In the genomic region with DNA sequence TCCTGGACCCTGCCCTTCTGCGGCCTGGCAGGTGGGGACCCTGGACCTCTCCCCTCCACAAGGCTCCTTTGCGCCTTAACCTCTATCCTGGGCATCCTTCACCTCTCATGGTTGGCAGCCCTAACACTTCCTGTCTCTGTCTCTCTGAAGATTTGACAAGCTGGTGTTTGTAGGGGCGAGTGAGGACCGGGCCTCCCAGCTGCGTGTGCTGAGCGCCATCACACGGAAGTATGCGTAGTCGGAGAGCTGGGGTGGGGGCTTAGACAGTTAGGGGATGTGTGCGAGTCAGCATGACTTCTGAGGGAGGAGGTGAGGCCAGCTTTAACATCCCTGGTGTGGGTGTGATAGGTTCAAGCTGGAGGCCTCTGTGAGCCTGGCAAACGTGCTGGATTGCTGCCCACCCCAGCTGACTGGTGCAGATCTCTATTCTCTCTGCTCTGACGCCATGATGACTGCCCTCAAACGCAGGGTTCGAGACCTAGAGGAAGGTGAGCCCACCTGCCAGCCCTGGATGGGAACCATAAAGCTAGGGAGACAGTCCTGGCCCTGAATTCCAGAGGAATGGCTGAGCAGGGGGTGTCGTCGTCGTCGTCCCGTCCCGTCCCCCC, we compare ENCODE assay signal across 21 mouse cellular contexts. TPM values are rescaled to one million over a fixed set of nuclear protein-coding genes. Genes with fewer than 3 reads are reported as not detected.
DNase-seq lines count a peak whose midpoint lies in the region; ATAC-seq and TF ChIP-seq lines count a peak whose summit lies in the region.
"Had no signal": no experiment of that assay in that cellular context is flagged by ENCODE, and none has a peak within 500 bp of the region (broad histone marks: within the 10 kb centered on the region; RNA-seq: fewer than 3 reads in every experiment).

No protein-coding gene starts in this region.

- H3K9me3 ChIP-seq in liver, postnatal 0 days (ENCODE audit: low read length) = no peaks in the 10 kb centered on the region
- H3K9me3 ChIP-seq in liver, embryonic 12.5 days (replicated peaks) = no peaks in the 10 kb centered on the region
- no peaks in the 10 kb centered on the region for H3K9me3 ChIP-seq in limb, embryonic 10.5 days (replicated peaks)
- H3K9me3 ChIP-seq: embryonic facial prominence, embryonic 10.5 days; forebrain, embryonic 15.5 days; hindbrain, embryonic 13.5 days had no signal

- H3K9ac ChIP-seq in liver, postnatal 0 days (replicated peaks) = no peak overlapping the region
- H3K9ac ChIP-seq in liver, embryonic 12.5 days = no peak overlapping the region
- H3K9ac ChIP-seq: forebrain, embryonic 15.5 days had no signal

- no peak for ATAC-seq in liver, postnatal 0 days
- no peak for ATAC-seq in liver, embryonic 12.5 days
- ATAC-seq: activated CD4-positive, CD25-positive, alpha-beta regulatory T cell, adult 4 months; forebrain, embryonic 15.5 days; Patski had no signal

- WGBS in liver, postnatal 0 days (ENCODE audit: insufficient replicate concordance) = 85% methylated on average over 14 of the region's 20 CpGs
- 79% methylated on average over 20 of the region's 20 CpGs for WGBS in liver, embryonic 12.5 days (ENCODE audit: insufficient replicate concordance)
- 79% methylated on average over 20 of the region's 20 CpGs for WGBS in limb, embryonic 10.5 days

- no peak overlapping the region for H3K4me2 ChIP-seq in liver, postnatal 0 days (ENCODE audit: low read depth, low read length)
- no peak overlapping the region for H3K4me2 ChIP-seq in liver, embryonic 12.5 days
- H3K4me2 ChIP-seq: forebrain, embryonic 15.5 days; hindbrain, embryonic 13.5 days had no signal

- no peak for TF ChIP-seq EP300 in liver, postnatal 0 days (IDR thresholded peaks at IDR 0.05; ENCODE audit: low read depth)

- no peaks in the 10 kb centered on the region for H3K27me3 ChIP-seq in liver, postnatal 0 days (ENCODE audit: insufficient read depth, low read length)
- peaks cover 18% of the 10 kb centered on the region for H3K27me3 ChIP-seq in liver, embryonic 12.5 days (replicated peaks)
- peaks cover 19% of the 10 kb centered on the region for H3K27me3 ChIP-seq in limb, embryonic 10.5 days (ENCODE audit: low read depth, poor library complexity, severe bottlenecking)
- H3K27me3 ChIP-seq: CH12.LX, Patski had no signal

- H3K4me1 ChIP-seq in liver, postnatal 0 days (ENCODE audit: insufficient read depth) = 0 out of 2 replicates have a peak, but pooled peaks cover 7% of the 10 kb centered on the region
- H3K4me1 ChIP-seq in liver, embryonic 12.5 days = peaks cover 20% of the 10 kb centered on the region
- peaks cover 7% of the 10 kb centered on the region; the same call in 1 of the 2 replicates for H3K4me1 ChIP-seq in limb, embryonic 10.5 days

- no peak for TF ChIP-seq CTCF in liver, postnatal 0 days (IDR thresholded peaks at IDR 0.05; ENCODE audit: low read depth)

- peaks cover 30% of the 10 kb centered on the region for H3K36me3 ChIP-seq in liver, postnatal 0 days (replicated peaks; ENCODE audit: insufficient read depth, low read length)
- peaks cover 58% of the 10 kb centered on the region for H3K36me3 ChIP-seq in liver, embryonic 12.5 days
- peaks cover 62% of the 10 kb centered on the region for H3K36me3 ChIP-seq in limb, embryonic 10.5 days

- intact Hi-C loops in heart, postnatal 36 days (cut with DNase I) = loop anchor here (2.0 kb wide), 1 partner anchor 198 kb away; no protein-coding TSS in a partner anchor

- H3K4me3 ChIP-seq in liver, postnatal 0 days (ENCODE audit: low read depth, low read length) = no peak overlapping the region
- no peak overlapping the region for H3K4me3 ChIP-seq in liver, embryonic 12.5 days
- H3K4me3 ChIP-seq in limb, embryonic 10.5 days = no peak overlapping the region
- H3K4me3 ChIP-seq: embryonic facial prominence, embryonic 10.5 days; forebrain, embryonic 15.5 days; hindbrain, embryonic 13.5 days had no signal

- peak; percentile 55 for DNase-seq in cerebellum, adult 9-11 months
- DNase-seq in cerebellum, adult 8-10 months = no peak
- peak; percentile 89 for DNase-seq in heart, adult 11 months
- no peak for DNase-seq in heart, postnatal 36 days
- no peak for DNase-seq in liver, postnatal 0 days
- no peak for DNase-seq in limb, embryonic 10.5 days (ENCODE audit: low spot score)
- DNase-seq: gastrocnemius, postnatal 36 days; kidney, adult 11 months had no signal

- peak overlapping the region; percentile 77; the same call in 1 of the 2 replicates for H3K27ac ChIP-seq in liver, postnatal 0 days (ENCODE audit: low read depth)
- no peak overlapping the region for H3K27ac ChIP-seq in liver, embryonic 12.5 days
- 0 out of 2 replicates have a peak overlapping the region, but pooled peaks have one; percentile 5 for H3K27ac ChIP-seq in limb, embryonic 10.5 days
- H3K27ac ChIP-seq: forebrain, embryonic 15.5 days; hindbrain, embryonic 13.5 days; hindbrain, postnatal 0 days had no signal

RNA-seq across cellular contexts. Expression of a gene that starts 4.4 kb away (rescaled TPM):
- total RNA-seq in heart, postnatal 36 days (2021) = 1 to 10 TPM; 1.8 to 3.1 TPM
- 707 and 780 TPM in 2 replicates for polyA plus RNA-seq in liver, postnatal 0 days (2015; fragmentation: Nextera tagmentation; extraction: Ambion mirVana)
- polyA plus RNA-seq in liver, embryonic 12.5 days (2016; fragmentation: Nextera tagmentation; extraction: Ambion mirVana) = 5.8 and 6.7 TPM in 2 replicates
- 0.48 and 0.83 TPM in 2 replicates for polyA plus RNA-seq in limb, embryonic 10.5 days (2016; fragmentation: Nextera tagmentation; extraction: Ambion mirVana)
- total RNA-seq: hematopoietic stem cell, adult 5-6 weeks had no signal

RNA-seq across cellular contexts. Expression of a gene that starts 13.3 kb away (rescaled TPM):
- 10 to 100 TPM; 31.8 to 32.3 TPM for total RNA-seq in heart, postnatal 36 days (2021)
- 11.6 and 12.6 TPM in 2 replicates for polyA plus RNA-seq in liver, postnatal 0 days (2015; fragmentation: Nextera tagmentation; extraction: Ambion mirVana)
- polyA plus RNA-seq in liver, embryonic 12.5 days (2016; fragmentation: Nextera tagmentation; extraction: Ambion mirVana) = 20.7 and 21.1 TPM in 2 replicates
- 24.6 and 26.9 TPM in 2 replicates for polyA plus RNA-seq in limb, embryonic 10.5 days (2016; fragmentation: Nextera tagmentation; extraction: Ambion mirVana)

RNA-seq across cellular contexts. Expression of a gene that starts 19.7 kb away (rescaled TPM):
- 10 to 100 TPM; 33.2 TPM for total RNA-seq in heart, postnatal 36 days (2021)
- polyA plus RNA-seq in liver, postnatal 0 days (2015; fragmentation: Nextera tagmentation; extraction: Ambion mirVana) = 11.2 and 12.5 TPM in 2 replicates
- polyA plus RNA-seq in liver, embryonic 12.5 days (2016; fragmentation: Nextera tagmentation; extraction: Ambion mirVana) = 48.3 and 49.1 TPM in 2 replicates
- polyA plus RNA-seq in limb, embryonic 10.5 days (2016; fragmentation: Nextera tagmentation; extraction: Ambion mirVana) = 152 and 160 TPM in 2 replicates

RNA-seq across cellular contexts. Expression of a gene that starts 27.4 kb away (rescaled TPM):
- total RNA-seq in heart, postnatal 36 days (2021) = 10 to 100 TPM; 18.4 to 19.2 TPM
- 23.0 and 24.1 TPM in 2 replicates for polyA plus RNA-seq in liver, postnatal 0 days (2015; fragmentation: Nextera tagmentation; extraction: Ambion mirVana)
- polyA plus RNA-seq in liver, embryonic 12.5 days (2016; fragmentation: Nextera tagmentation; extraction: Ambion mirVana) = 39.6 and 39.7 TPM in 2 replicates
- 63.6 and 67.5 TPM in 2 replicates for polyA plus RNA-seq in limb, embryonic 10.5 days (2016; fragmentation: Nextera tagmentation; extraction: Ambion mirVana)

RNA-seq across cellular contexts. Expression of a gene that starts 38.9 kb away (rescaled TPM):
- not detected for total RNA-seq in heart, postnatal 36 days (2021)
- polyA plus RNA-seq in liver, postnatal 0 days (2015; fragmentation: Nextera tagmentation; extraction: Ambion mirVana) = 0.11 and 0.14 TPM in 2 replicates
- polyA plus RNA-seq in liver, embryonic 12.5 days (2016; fragmentation: Nextera tagmentation; extraction: Ambion mirVana) = 0.60 and 0.62 TPM in 2 replicates
- 0.73 and 1.2 TPM in 2 replicates for polyA plus RNA-seq in limb, embryonic 10.5 days (2016; fragmentation: Nextera tagmentation; extraction: Ambion mirVana)
- total RNA-seq: adrenal gland, adult 18-20 months; gastrocnemius, adult 8-10 months; gastrocnemius, postnatal 36 days; heart, adult 18-20 months; heart, postnatal 10 days; hematopoietic stem cell, adult 5-6 weeks; hindbrain, postnatal 0 days had no signal
- polyA plus RNA-seq: activated CD4-positive, CD25-positive, alpha-beta regulatory T cell, adult 4 months had no signal

Comparison
In these comparisons a context has a peak if more than half of its experiments do, and no peak if none do; other contexts are left out.
1. DNase-seq: peak in cerebellum, adult 9-11 months (single experiment) and heart, adult 11 months (single experiment); none in cerebellum, adult 8-10 months (single experiment), heart, postnatal 36 days (0 of 2), liver, postnatal 0 days (single experiment) and limb, embryonic 10.5 days (single experiment).
2. RNA of a gene that starts 4.4 kb away (polyA plus RNA-seq): 707 to 780 TPM in liver, postnatal 0 days; 5.8 to 6.7 TPM in liver, embryonic 12.5 days and 0.48 to 0.83 TPM in limb, embryonic 10.5 days; every median in the first group is over 10 times any median in the second.